Mouse (Mus musculus) CD4-positive naive resting alpha-beta T cell, adult 76 days (primary cell): Measurements from ENCODE around the gene Thbs4. TPM values are rescaled to one million over a fixed set of nuclear protein-coding genes. Genes with fewer than 3 reads are reported as not detected.

ENCODE experiments used
- total RNA-seq: library from RNA; stranded (reverse); gene quantifications from one replicate; pipeline ENCODE4 v1.2.4, GENCODE M21; 2023

Thbs4 gene
- not detected for total RNA-seq

GRCm38 (mm10) chr13:92794462-92795214 is at the start of gene Thbs4:
Gene Thbs4 (minus strand): TSS chr13:92794818.

Other genes starting within 250 kb of the Thbs4 start
- not detected for gene Spz1, start 218.6 kb downstream of the Thbs4 start, total RNA-seq
- 15.8 TPM for gene Serinc5, start 183.7 kb downstream of the Thbs4 start, total RNA-seq
- gene Mtx3, start 49.9 kb upstream of the Thbs4 start, total RNA-seq, result 12.2 TPM